Mouse (Mus musculus) hindbrain, embryonic 16.5 days (tissue): ENCODE results near the gene Spata5. TPM values are rescaled to one million over a fixed set of nuclear protein-coding genes. Genes with fewer than 3 reads are reported as not detected.
"Not testable (repeated sequence)": the region's sequence is repeated elsewhere in the genome, so short reads cannot be mapped to it uniquely, and the experiment has no call there.

ENCODE experiments used
- ATAC-seq: fragments of 200-750 bp; cut with Nextera tagmentation; 2 replicates; pipeline ENCODE4 v1.8.0; 2017; ENCODE audit warnings: moderate TSS enrichment, moderate library complexity
- H3K27ac ChIP-seq: fragments of 300-500 bp; sonication (generic); 2 replicates; pipeline ENCODE4 v1.5.1; 2014; ENCODE audit warnings: low read depth, mild to moderate bottlenecking, control low read depth, low read length, moderate library complexity
- H3K27me3 ChIP-seq: fragments of 300-500 bp; sonication (generic); replicated peaks from 2 replicates; pipeline ENCODE4 v1.6.1; 2014; ENCODE audit warnings: low read length; ENCODE audit not compliant: control insufficient read depth, insufficient read depth
- H3K36me3 ChIP-seq: fragments of 300-500 bp; sonication (generic); 2 replicates; pipeline ENCODE4 v1.6.1; 2014; ENCODE audit warnings: mild to moderate bottlenecking, low read length, moderate library complexity, mixed read lengths; ENCODE audit not compliant: control insufficient read depth, insufficient read depth
- H3K4me1 ChIP-seq: fragments of 300-500 bp; sonication (generic); 2 replicates; pipeline ENCODE4 v1.6.1; 2014; ENCODE audit warnings: low read depth, low read length; ENCODE audit not compliant: control insufficient read depth, insufficient read depth
- H3K4me2 ChIP-seq: fragments of 300-500 bp; sonication (generic); 2 replicates; pipeline ENCODE4 v1.6.1; 2014; ENCODE audit warnings: mild to moderate bottlenecking, low read length, control low read depth, moderate library complexity
- H3K4me3 ChIP-seq: fragments of 300-500 bp; sonication (generic); 2 replicates; pipeline ENCODE4 v1.5.1; 2014; ENCODE audit warnings: mild to moderate bottlenecking, low read length, control low read depth, moderate library complexity
- H3K9ac ChIP-seq: fragments of 300-500 bp; sonication (generic); 2 replicates; pipeline ENCODE4 v1.6.1; 2014; ENCODE audit warnings: low read depth, mild to moderate bottlenecking, control low read depth, low read length, moderate library complexity
- H3K9me3 ChIP-seq: fragments of 300-500 bp; sonication (generic); 2 replicates; pipeline ENCODE4 v1.6.1; 2014; ENCODE audit warnings: mild to moderate bottlenecking, low read length, moderate library complexity; ENCODE audit not compliant: control insufficient read depth
- WGBS: fragments of 180-500 bp; shearing (Covaris S2); extraction: QIAGEN DNeasy Blood & Tissue Kit; methylation state at CpG from one replicate; pipeline ENCODE4 v1.1.7; 2014; 5-methylcytosine and 5-hydroxymethylcytosine counted together
- polyA plus RNA-seq: library from polyadenylated mRNA; unstranded; fragments of >200 nt; fragmentation: Nextera tagmentation; extraction: Ambion mirVana; gene quantifications from 2 replicates; pipeline ENCODE4 v1.2.1, GENCODE M21; 2015

Spata5 gene
- polyA plus RNA-seq, 1 experiment from 2014 or later = 27.5 TPM

GRCm38 (mm10) chr3:37518611-37519010, 98.9 kb downstream of the Spata5 start:
- Histone ChIP-seq H3K27me3 (no peaks in the 10 kb centered on the region), H3K9ac (no peak overlapping the region), H3K27ac (no peak overlapping the region), H3K4me3 (no peak overlapping the region), H3K9me3 (no peaks in the 10 kb centered on the region), H3K4me2 (no peak overlapping the region), H3K4me1 (no peaks in the 10 kb centered on the region), H3K36me3 (no peaks in the 10 kb centered on the region)
- ATAC-seq = no peak

- H3K9ac ChIP-seq = no peak overlapping the region
- no peak overlapping the region for H3K27ac ChIP-seq
- H3K27me3 ChIP-seq = no peaks in the 10 kb centered on the region
- no peaks in the 10 kb centered on the region for H3K4me1 ChIP-seq
- no peak overlapping the region for H3K4me3 ChIP-seq
- no peaks in the 10 kb centered on the region for H3K9me3 ChIP-seq
- no peaks in the 10 kb centered on the region for H3K36me3 ChIP-seq
- WGBS = 72% methylated on average over 3 of the region's 3 CpGs
- H3K4me2 ChIP-seq = no peak overlapping the region
- ATAC-seq = no peak
Measured at GRCm38 (mm10) chr3:37520334-37521023, 100.8 kb downstream of the Spata5 start.

- ATAC-seq = no peak
- Histone ChIP-seq H3K9me3 (no peaks in the 10 kb centered on the region), H3K9ac (no peak overlapping the region), H3K4me1 (no peaks in the 10 kb centered on the region), H3K4me3 (no peak overlapping the region), H3K27ac (no peak overlapping the region), H3K4me2 (no peak overlapping the region), H3K27me3 (no peaks in the 10 kb centered on the region), H3K36me3 (no peaks in the 10 kb centered on the region)
Measured at GRCm38 (mm10) chr3:37532079-37532478, 112.4 kb downstream of the Spata5 start.

GRCm38 (mm10) chr3:37540701-37541100, 121.0 kb downstream of the Spata5 start:
- not testable (repeated sequence) for H3K4me2 ChIP-seq, H3K27me3 ChIP-seq, H3K4me1 ChIP-seq, H3K27ac ChIP-seq, ATAC-seq, H3K36me3 ChIP-seq, H3K9me3 ChIP-seq, H3K9ac ChIP-seq, H3K4me3 ChIP-seq
- 100% methylated on average over 2 of the region's 2 CpGs for WGBS

GRCm38 (mm10) chr3:37546351-37546750, 126.7 kb downstream of the Spata5 start:
- Histone ChIP-seq H3K9me3 (no peaks in the 10 kb centered on the region), H3K4me1 (no peaks in the 10 kb centered on the region), H3K4me3 (no peak overlapping the region), H3K27ac (no peak overlapping the region), H3K4me2 (no peak overlapping the region), H3K36me3 (no peaks in the 10 kb centered on the region), H3K27me3 (no peaks in the 10 kb centered on the region), H3K9ac (no peak overlapping the region)
- 82% methylated on average over 4 of the region's 4 CpGs for WGBS
- ATAC-seq = no peak

GRCm38 (mm10) chr3:37550190-37550589, 130.5 kb downstream of the Spata5 start:
- ATAC-seq = no peak

GRCm38 (mm10) chr3:37550594-37550993, 130.9 kb downstream of the Spata5 start:
- Histone ChIP-seq H3K9me3 (no peaks in the 10 kb centered on the region), H3K4me1 (no peaks in the 10 kb centered on the region), H3K4me2 (no peak overlapping the region), H3K9ac (no peak overlapping the region), H3K36me3 (no peaks in the 10 kb centered on the region), H3K4me3 (no peak overlapping the region), H3K27ac (no peak overlapping the region), H3K27me3 (no peaks in the 10 kb centered on the region)
- ATAC-seq = no peak
- WGBS = 68% methylated on average over 1 of the region's 1 CpGs

More at GRCm38 (mm10) chr3:37550190-37550589, 130.5 kb downstream of the Spata5 start:
- H3K27ac ChIP-seq = no peak overlapping the region
- no peak overlapping the region for H3K4me2 ChIP-seq
- WGBS = 89% methylated on average over 3 of the region's 3 CpGs
- no peak overlapping the region for H3K4me3 ChIP-seq
- no peak overlapping the region for H3K9ac ChIP-seq
- H3K27me3 ChIP-seq = no peaks in the 10 kb centered on the region
- H3K4me1 ChIP-seq = no peaks in the 10 kb centered on the region
- H3K36me3 ChIP-seq = no peaks in the 10 kb centered on the region
- no peaks in the 10 kb centered on the region for H3K9me3 ChIP-seq

- Histone ChIP-seq H3K4me3 (no peak overlapping the region), H3K27me3 (no peaks in the 10 kb centered on the region), H3K4me2 (no peak overlapping the region), H3K9me3 (no peaks in the 10 kb centered on the region), H3K9ac (no peak overlapping the region), H3K27ac (no peak overlapping the region), H3K36me3 (no peaks in the 10 kb centered on the region), H3K4me1 (no peaks in the 10 kb centered on the region)
- 92% methylated on average over 1 of the region's 1 CpGs for WGBS
- ATAC-seq = no peak
Measured at GRCm38 (mm10) chr3:37551486-37551885, 131.8 kb downstream of the Spata5 start.

- ATAC-seq = no peak
- H3K9me3 ChIP-seq = no peaks in the 10 kb centered on the region
- no peaks in the 10 kb centered on the region for H3K4me1 ChIP-seq
- no peaks in the 10 kb centered on the region for H3K27me3 ChIP-seq
- H3K4me2 ChIP-seq = no peak overlapping the region
- H3K36me3 ChIP-seq = no peaks in the 10 kb centered on the region
- 85% methylated on average over 3 of the region's 3 CpGs for WGBS
- H3K27ac ChIP-seq = no peak overlapping the region
- no peak overlapping the region for H3K4me3 ChIP-seq
- H3K9ac ChIP-seq = no peak overlapping the region
Measured at GRCm38 (mm10) chr3:37552244-37552643, 132.5 kb downstream of the Spata5 start.
